Mouse (Mus musculus) cerebellum, adult 9-11 months (tissue): ENCODE measurements at regions not wholly inside any gene's neighbourhood (a gene's known extent, or its start where the extent isn't known, plus 50 kb on each side); places are given as distances from the start of the nearest gene placed in this dataset.
A peak's percentile ranks its signal among the peaks of the same experiment; 100 is the strongest.

Source experiments
- DNase-seq: peaks from one replicate; pipeline ENCODE4 v3.0.0; 2022

DNA sequence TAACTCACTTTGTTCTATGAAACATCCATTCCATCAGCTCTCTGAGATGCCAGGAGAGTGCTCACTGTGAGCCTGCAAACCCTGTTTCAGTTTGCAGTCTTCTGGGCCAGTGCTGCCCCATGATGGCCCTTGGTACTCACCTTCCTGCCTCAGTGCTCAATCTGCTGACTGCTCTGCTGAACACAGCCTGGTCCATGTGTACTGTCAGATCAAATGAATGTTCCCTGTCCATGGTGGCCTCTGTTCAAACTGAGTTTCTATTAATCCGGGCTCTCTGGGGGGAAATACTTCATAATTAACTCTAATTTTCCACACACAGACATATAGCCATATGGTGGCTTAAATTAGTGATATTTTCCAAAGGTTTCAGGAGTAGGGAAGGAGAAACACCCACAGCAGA is 503.3 kb downstream of the Tmem132b start:
- DNase-seq, result no peak

- DNase-seq, result no peak
Measured at GRCm38 (mm10) chr5:126036686-126037085, 505.1 kb downstream of the Tmem132b start.

GRCm38 (mm10) chr5:126045761-126046160 is 514.2 kb downstream of the Tmem132b start:
- no peak for DNase-seq

- no peak for DNase-seq
Measured at GRCm38 (mm10) chr5:126063644-126064043, 532.1 kb downstream of the Tmem132b start.

- no peak for DNase-seq
Measured at GRCm38 (mm10) chr5:126079281-126079838, 547.8 kb downstream of the Tmem132b start.

- no peak for DNase-seq
Measured at GRCm38 (mm10) chr5:126088251-126088914, 556.8 kb downstream of the Tmem132b start.

DNA sequence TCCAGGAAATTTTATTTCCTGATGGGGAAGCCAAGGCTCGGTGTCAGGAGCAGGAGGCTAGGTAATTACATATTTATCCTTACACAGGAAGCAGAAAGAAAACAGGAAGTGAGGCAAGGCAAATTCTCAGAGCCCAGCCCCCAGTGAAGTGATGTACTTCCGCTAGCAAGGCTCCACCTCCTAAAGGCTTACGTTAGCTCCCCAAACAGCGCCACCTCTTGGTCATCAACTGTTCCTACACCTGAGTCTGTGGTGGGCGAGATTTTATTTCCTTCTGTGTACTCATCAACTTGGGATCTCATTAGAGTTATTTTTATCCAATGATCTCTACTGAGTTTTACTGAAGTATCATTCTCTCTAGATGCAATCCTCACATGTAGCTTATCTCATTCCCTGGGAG is 561.6 kb downstream of the Tmem132b start:
- DNase-seq, result no peak

DNA sequence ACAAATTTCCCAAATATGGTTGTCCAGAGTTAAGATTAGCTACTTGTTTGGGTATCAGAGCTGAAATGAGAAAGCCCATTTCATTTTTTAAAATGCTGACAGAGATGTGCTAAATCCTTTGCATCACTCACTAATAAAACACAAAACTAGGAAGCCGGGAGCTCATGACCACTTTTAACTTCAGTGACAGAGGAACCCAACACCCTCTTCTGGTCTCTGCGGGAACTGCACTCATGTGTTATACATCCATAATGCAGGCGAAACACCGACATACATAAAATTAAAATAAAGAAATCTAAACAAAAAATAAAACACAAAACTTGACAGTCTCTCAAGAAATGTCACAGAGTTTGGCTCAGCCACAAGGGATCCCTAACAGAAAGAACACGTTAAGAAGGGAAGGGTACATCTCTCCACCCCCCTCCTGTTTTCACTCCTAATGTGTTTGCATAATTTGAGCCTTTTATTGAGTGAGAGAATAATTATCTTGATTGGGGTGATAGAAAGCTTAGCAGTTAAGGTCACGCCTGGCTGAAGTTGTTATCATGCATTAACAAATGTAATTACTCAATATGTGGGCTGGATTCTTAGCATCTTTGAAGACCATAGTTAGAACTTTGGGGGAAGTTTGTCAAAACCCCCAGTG is 565.2 kb downstream of the Tmem132b start:
- DNase-seq, result no peak

DNA sequence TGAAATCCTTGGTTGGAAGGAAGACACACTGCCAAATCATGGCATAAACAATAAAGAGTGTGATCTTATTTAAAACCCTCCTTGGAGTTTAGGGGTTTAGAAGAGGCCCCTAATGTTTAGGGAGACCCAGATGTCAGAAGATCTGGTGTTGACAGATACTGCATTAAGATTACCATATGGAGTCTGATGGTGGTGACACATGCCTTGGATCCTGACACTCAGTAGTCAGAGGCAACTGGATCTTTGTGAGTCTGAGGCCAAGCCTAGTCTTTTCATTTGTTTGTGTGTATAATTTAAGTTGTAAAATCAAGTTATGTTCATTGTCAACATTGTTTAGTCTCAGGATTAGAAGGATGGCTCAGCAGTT is 565.7 kb downstream of the Tmem132b start:
- DNase-seq, result no peak

DNA sequence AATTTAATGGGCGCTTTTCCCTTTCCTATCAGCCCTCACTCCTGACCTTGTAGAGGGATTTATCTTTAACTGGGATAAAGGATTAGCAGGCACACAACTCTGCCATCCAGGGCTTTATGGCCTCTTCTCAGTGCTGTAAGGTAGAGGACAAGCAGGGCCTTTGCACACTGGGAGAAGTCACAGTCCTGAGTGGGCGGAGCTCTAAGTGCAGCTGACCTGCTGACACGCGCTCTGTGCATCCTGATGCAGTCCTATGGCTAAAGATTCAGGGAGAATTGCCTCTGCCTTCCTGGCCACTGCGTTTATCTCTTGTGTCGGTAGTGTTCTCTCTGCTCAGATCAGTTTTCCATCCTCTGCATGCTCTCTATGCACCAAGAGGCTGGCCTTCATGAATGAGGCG is 566.9 kb downstream of the Tmem132b start:
- DNase-seq, result no peak

DNA sequence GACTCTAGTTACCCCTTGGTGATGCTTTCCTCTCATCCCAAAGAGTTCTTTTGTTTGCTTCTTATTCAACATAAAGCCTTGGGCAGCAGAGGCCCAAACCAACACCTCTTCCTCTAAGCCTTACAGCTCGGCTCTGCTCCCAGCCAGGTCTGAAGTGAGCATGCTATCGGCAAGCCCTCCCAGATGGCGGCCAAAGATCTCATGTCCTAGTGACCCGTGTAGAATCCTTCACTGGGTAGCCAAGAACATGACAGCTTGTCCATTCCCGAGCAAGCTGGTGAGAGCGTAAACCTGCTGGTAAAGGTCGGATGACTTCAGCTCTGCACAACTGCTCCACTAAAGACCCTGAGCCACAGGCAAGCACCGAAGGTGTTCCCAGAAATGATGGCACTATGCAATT is 568.4 kb downstream of the Tmem132b start:
- DNase-seq, result no peak

- no peak for DNase-seq
Measured at GRCm38 (mm10) chr5:126104464-126104863, 572.9 kb downstream of the Tmem132b start.

GRCm38 (mm10) chr5:126104883-126105282 is 573.3 kb downstream of the Tmem132b start:
- DNase-seq, result no peak

GRCm38 (mm10) chr5:126105446-126105845 is 573.9 kb downstream of the Tmem132b start:
- DNase-seq, result no peak

GRCm38 (mm10) chr5:126107020-126107419 is 575.4 kb downstream of the Tmem132b start:
- no peak for DNase-seq

DNA sequence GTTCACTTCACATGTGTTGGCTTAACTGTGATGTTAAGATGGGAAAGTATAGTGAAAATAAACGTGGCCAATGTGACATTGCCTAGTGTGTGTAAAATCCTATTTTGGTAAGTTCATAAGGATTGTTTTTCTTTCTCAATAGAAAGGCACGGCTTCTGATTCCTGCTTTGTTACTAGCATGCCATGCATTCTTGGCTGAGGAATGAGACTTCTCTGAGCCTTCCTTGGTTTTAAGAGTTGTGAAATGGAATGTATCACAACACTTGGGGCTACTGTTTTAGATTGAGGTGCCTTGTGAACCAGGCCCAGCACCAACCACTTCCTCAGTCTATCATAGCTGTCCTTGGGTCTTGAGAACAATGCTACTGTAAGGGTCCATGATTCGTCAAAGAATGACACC is 577.3 kb downstream of the Tmem132b start:
- no peak for DNase-seq

- no peak for DNase-seq
Measured at GRCm38 (mm10) chr5:126117291-126117690, 585.7 kb downstream of the Tmem132b start.

GRCm38 (mm10) chr5:126117906-126118521 is 586.4 kb downstream of the Tmem132b start:
- no peak for DNase-seq

- no peak for DNase-seq
Measured at GRCm38 (mm10) chr5:126118731-126119130, 587.2 kb downstream of the Tmem132b start.

DNA sequence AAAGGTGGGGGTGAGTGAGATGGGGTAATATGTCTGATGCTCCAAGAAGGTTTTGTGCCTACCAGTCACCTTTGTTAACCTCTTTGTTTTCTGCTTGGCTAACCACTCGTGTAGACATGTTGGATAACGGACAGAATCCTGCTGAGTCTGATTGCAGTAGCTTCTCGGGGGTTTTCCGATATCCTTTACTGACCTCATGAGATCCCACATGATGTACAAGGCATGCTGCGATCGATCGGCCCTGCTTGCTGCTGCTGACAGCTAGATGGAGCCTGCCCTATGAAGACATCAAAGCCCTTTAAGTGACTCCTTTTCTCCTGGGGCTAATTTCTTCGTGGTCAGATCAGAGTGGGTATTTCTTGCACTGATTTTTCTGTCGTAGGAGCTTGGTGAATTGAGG is 591.6 kb downstream of the Tmem132b start:
- no peak for DNase-seq

DNA sequence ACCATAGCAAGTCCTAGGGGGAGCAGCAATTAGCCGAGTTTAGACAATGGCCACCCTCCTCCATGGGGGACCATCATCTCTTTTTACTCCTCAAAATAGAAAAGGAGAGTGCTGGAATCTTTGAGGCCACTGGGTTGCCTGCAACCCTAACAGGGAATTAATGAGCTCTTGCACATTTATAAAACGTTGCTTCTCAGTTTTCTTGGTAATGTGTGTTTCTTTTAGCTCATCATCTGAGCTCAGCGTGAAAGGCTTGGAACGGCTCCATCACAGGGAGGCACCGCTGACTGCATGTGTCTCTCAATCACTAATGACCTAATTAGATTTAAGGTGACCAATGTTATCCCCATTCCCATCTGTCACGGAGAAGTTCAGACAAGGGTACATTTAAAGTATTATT is 595.9 kb downstream of the Tmem132b start:
- peak; percentile 7 for DNase-seq

DNA sequence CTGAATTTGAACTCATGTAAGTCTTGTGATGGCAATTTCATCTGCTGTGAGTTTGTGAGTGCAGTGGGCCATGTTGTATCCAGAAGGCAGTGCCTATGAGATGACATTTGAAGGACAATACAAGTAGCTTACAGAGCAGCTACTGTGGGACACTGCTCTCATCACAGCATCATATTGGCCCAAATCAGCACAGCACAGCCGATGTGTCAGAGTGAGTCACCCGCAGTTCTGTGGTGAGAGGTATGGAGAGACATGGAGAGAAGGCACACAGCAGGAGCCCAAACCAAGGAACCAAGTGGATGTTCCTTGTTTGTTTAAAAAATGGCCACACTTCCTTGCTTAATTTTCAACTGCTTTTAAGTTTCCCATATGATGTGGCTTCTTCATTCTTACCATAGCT is 617.3 kb downstream of the Tmem132b start:
- DNase-seq, result no peak

GRCm38 (mm10) chr5:126155216-126155880 is 623.8 kb downstream of the Tmem132b start:
- no peak for DNase-seq

- no peak for DNase-seq
Measured at GRCm38 (mm10) chr5:126186111-126186510, 654.5 kb downstream of the Tmem132b start.
